Mouse (Mus musculus): ENCODE results near the gene Tial1.

Gene Tial1

DNA sequence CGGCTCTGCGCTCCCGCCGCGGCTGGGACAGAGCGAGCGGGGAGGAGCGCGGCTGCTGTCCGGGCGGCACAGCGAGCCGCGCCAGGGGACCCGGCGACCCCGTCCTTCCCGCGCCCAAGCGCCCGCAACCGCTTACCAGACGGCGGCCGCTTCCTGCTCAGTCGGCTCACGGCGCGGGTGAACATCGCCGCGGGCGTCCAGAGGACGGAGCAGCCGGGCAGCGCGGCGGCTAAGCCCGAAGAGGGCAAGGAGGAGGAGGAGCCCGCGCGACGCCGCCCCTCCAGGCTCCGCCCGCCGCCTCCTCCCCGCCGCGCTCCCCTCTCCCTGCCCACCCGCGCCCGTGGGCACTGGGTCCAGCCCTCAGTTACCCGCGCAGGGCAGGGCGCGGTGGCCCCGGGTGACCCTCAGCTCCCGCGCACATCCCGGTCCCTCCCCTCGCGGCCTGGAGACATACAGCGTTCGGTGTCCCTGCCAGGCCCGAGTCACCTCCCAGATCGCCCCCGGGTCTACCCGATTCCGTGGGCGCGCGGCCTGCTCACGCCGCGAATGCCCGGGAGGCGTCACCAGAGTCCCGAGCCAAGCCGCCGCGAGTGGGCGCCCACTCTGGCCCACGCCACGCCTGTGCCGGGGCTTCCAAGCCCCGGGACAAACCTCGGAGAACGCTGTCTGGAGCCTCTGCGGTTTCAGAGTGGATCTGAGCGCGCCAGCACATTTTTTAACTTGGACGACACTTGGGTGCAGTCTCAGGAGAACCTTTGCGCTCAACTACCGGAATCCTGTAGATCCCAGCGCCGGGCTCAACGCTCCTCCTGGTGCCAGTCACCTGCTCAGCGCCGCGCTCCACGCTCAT, 43.4 kb downstream of the Tial1 start, which contains the start of gene Rgs10:
Rgs10 (minus strand) TSS at position 829 of the 850 bp plus-strand sequence.
- in situ Hi-C loops (cut with MboI; ENCODE audit: unreplicated experiment in 2 of 2) = loop anchor here in 1 of 2 experiments (5.0 kb wide), 1 partner anchor 41 kb away; no protein-coding TSS in a partner anchor

DNA sequence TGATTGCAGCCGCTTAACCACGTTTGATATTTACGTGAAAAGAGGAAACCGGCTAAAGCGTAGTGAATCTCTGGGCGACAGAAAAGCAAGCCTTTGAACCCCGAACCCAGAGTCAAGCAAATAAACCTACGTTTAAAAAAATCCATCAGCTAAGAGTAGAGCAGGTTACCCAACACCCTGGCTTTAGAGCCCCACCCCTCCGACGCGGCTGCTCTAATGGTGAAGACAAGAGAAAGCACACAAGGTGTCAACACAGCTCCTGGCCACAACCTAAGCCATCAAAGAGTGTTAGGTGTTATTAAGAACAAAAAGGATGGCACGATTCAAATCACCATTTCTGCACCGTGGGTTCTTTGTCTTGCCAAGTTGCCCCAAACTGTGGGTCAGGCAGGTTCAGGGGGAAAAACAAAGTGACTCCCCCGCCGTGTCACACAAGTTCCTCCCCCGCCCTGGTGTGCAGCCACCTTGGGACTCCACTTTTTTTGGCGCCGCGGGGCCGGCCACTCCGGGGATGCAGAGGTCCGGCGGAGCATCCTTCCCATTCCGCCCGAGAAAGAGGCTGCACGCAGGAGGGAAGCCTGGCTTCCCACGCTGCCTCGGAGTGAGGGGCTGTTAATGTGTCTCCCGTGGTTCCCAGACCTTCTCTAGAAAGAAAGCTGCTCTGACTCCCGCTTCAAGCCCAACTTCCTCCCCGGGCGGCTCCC, 44.1 kb downstream of the Tial1 start:
- in situ Hi-C loops (cut with MboI; ENCODE audit: unreplicated experiment in 2 of 2) = loop anchor here in 1 of 2 experiments (5.0 kb wide), 1 partner anchor 40 kb away; no protein-coding TSS in a partner anchor

DNA sequence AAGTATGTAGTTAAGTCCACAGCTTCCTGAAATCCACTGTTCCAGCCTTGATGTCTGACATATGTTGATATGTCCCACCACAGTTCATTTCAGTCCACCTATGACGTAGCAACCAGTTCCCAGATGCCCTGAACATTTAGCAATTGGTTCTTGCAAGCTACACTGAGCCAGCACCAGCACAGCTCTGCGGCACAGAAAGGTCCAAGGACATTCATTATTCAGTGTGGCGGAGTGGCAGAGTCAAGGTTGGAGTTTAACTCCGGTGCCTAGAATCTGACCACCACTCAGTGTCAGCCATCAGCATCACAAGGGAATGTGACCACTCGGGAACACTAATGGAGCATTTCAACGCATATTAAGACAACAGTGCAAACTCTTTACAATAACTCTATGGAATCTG, 44.9 kb downstream of the Tial1 start:
- in situ Hi-C loops (cut with MboI; ENCODE audit: unreplicated experiment in 2 of 2) = loop anchor here in 1 of 2 experiments (5.0 kb wide), 1 partner anchor 39 kb away; no protein-coding TSS in a partner anchor

DNA sequence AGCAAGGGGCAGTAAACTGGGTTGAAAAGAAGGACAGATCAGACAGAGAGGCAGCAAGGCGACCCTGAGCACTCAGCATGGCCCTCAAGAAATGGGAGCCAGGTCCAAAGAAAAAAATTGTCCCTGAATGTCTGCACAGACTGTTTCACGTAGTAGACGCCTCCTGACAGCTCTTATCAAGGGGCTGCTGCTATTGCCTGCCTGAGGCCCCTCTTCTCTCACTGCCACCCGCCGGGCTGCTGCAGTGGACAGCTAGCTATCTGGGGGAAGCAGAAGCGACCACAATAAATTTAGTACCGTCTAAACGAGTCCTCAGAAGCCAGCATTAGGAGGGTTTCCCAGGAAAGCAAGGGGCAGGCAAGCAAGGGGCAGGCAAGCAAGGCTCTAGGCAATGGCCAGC, 47.1 kb downstream of the Tial1 start:
- in situ Hi-C loops (cut with MboI; ENCODE audit: unreplicated experiment in 2 of 2) = no loop called here

DNA sequence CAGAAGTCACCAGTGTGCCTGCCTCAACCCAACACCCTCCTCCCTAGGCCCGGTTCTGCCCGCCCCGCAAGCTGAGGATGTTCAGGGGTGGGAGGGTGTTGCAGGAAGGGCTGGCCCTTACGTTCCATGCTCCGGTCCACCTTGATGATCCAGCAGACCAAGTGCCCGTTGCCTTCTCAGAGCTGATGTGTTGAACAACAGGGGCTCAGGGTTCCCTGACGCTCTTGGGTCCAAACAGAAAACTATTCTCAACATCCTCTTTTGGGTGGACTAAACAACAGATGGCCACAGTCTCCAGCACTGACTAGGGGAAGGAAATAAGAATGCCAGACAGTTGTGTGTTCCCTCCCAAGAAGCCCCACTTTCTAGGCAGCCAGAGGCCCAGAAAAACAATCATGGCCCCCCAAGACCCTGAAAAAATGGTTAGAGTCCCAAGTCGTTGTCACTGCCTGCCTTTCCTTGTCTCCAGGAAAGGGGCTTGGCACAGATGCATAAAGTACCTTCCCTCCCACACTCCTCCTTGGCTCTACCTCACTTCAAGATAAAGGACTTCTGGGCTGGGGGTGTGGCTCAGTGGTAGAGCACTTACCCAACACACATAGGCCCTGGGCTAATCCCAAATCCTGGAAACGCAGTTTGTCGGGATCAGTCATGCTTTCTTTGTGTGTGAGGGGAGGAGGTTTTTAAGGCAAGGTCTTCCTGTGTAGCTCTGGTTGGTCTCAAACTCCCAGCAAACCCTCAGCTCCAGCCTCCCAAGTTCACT, 49.3 kb downstream of the Tial1 start:
- in situ Hi-C loops (cut with MboI; ENCODE audit: unreplicated experiment in 2 of 2) = no loop called here

DNA sequence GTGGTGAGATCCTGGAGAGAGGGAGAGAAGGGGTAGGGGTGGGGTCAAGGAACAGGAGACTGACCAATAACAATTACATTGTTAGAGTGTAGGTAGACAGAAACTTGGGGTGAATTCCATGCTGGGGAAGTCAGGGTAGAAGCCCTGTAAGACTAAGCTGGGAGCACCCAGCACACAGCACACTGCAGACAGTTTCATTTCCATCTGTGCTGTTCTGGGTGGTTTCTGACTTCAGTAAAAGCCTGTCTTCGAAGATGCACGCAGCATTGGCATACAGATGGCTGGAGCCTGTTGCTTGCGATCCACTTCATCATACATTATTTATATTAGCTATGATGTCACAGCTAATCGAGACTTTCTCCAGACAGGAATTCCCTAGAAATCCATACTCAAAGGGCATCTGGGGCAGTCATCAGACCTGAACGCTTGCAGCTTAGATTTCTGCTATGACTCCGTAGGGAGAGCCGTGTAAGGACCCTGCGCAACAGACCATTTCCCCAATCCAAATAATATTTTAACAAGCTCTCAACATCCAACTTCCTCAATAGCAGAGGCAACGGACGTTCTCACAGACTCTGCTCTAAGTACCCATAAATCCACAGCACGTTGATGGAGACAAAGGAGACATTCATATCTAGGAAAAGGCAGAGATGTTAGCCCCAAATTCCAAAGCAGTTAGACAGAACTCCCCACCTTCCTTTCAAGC, 50.7 kb downstream of the Tial1 start:
- in situ Hi-C loops (cut with MboI; ENCODE audit: unreplicated experiment in 2 of 2) = no loop called here

DNA sequence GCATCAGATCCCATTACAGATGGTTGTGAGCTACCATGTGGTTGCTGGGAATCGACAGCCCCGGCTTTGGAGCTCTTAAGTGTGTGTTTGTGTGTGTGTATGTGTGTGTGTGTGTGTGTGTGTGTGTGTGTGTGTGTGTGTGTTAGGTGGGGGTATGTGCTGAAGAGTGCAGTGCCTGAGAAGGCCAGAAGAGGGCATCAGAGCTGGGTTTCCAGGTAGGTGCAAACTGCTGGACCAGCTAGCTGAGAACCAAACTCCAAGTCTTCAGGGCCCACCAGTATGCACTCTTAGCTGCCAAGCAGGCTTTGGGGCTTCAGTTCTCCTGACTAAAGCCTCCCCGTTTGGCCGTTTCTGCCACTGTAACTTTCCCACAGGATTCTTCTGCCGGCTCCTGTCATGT, 53.3 kb downstream of the Tial1 start:
- in situ Hi-C loops (cut with MboI; ENCODE audit: unreplicated experiment in 2 of 2) = no loop called here

DNA sequence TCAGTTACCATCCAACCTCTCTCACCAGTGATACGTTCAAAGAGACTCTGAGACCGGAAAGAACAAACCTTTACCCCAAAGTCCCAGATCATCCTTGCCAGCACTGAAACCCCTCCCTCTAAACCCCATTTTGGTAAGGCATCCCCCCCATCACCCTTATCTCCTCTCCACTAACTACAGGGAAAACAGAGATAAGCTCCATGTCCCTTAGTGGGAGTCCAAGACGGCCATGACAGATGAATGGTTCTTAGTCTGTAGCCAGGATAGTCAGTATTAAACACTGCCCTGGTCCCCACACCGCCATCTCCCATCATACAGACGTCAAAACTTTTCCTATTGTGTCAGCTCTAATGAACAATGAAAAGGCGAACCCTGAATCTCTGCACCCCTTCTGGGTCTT, 57.5 kb downstream of the Tial1 start:
- in situ Hi-C loops (cut with MboI; ENCODE audit: unreplicated experiment in 2 of 2) = no loop called here

DNA sequence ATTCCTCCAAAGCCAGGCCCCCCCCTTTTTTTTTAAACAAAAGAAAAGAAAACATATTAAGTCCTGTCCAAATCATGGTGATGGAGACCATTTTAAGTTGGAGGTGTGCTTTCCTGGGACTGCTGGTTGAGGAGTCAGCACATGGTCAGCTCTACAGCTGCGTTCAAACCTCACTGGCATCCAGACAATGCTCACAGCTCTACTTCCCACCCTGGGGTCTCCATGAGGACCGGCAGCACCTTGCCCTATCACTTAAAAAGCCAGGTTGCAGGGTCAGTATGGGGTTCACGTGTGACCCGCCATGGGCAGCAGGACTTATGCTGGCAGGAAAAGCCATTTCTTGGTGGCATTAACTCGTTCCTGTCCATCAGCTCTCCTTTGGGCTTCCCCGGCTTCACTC, 57.9 kb downstream of the Tial1 start:
- in situ Hi-C loops (cut with MboI; ENCODE audit: unreplicated experiment in 2 of 2) = no loop called here

DNA sequence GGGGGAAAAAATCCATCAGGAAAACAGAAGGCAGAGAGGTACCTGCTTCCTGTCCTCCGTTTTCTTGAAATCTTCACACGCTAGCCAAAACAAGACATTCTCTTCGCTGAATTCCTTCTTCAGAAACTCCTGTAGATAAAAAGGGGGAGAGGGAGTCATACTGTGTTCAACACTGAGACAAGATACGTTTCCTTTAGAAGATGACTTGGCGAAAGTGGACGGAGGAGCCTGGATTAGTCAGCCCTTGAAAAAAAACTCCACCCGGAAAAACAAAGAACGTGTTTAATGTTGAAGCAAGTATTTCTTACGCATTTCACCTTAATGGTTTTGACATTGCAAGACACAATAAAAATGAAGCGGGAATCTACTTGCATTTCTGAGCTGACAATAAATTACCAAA, 58.4 kb downstream of the Tial1 start:
- in situ Hi-C loops (cut with MboI; ENCODE audit: unreplicated experiment in 2 of 2) = no loop called here

DNA sequence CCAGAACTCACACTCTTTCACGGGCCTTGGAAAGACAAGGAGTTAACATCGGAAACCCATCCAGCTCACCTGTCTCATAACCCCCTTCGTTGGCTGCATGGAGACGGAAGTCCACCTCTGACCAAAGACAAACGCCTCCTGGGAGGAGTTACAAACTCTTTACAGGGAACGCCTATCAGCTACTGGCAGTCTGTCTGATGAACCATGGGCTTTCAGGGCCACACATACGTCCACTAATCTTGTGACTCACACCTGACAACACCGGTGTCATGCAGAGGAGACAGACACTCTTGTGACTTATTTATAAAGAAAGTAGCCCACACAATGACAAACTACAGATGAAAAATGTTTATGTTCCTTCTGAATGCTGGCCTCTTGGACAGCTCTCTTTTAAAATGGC, 58.9 kb downstream of the Tial1 start:
- in situ Hi-C loops (cut with MboI; ENCODE audit: unreplicated experiment in 2 of 2) = no loop called here

DNA sequence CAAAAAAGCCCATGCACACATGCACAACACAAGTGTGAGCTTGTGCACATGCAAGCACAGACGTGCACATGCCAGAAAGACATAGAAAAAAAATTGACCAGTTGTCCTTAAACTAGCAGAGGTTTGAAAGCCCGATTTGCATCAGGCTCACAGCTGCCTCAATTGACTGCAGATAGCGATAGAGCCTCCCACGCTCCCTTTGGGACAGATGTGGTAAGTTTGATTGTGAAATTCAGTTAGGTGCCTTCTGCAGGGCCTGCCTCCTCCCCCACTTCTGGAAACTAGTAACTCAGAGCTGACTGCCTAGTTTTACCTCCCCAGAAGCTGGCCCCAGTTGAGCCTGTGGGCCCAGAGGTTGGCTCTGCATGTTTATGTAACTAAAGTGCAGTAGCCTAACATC, 62.9 kb downstream of the Tial1 start:
- in situ Hi-C loops (cut with MboI; ENCODE audit: unreplicated experiment in 2 of 2) = no loop called here

DNA sequence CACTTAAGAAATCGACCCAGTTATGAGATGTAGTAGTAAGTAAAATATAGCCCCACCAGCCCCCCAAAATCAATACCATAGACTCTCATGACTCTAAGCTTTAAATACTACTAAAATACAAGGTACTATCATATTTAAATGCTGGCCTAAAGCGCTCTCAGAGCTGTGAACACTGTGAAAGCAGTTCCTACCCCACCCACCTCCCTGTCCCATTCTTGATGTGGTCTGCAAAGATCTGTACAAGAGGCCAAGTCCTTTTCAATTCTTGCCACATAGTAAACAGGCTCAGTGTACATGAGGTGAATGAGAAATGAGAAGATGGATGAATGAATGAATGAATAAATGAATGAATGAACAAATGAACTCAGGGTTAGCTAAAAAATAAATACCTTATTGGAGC, 64.5 kb downstream of the Tial1 start:
- in situ Hi-C loops (cut with MboI; ENCODE audit: unreplicated experiment in 2 of 2) = no loop called here

DNA sequence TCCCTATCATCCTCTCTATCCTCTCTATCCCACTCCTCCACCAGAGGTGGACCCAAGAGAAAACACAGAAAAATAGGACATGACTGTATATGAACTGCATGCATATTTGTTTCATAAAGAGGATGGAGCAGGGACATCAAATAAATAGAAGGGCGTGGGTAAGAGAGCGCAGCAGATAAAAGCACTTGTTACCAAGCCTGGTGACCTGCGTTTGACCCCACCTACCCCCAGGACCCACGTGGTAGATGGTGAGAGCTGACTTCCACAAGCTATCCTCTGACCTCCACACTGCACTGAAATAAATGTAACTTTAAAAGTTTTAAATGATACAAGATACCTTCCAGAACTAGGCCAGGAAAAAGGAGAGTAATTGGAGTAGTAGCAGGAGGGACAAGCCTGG, 67.8 kb downstream of the Tial1 start:
- in situ Hi-C loops (cut with MboI; ENCODE audit: unreplicated experiment in 2 of 2) = no loop called here

DNA sequence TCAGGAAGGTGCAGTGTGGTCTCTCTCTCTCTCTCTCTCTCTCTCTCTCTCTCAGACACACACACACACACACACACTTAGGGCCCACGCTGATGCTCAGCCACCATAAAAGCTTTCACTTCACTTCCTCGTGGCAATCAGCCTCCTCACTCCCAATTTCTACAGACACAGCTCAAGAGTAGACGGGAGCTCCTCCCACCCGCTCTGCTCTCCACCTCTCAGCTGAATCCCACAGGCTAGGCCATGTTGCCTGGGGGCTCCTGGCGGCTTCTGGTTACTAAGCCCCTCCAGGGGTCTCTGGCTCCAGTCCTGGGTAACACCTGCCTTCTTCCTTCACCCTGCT, 68.6 kb downstream of the Tial1 start:
- in situ Hi-C loops (cut with MboI; ENCODE audit: unreplicated experiment in 2 of 2) = no loop called here

DNA sequence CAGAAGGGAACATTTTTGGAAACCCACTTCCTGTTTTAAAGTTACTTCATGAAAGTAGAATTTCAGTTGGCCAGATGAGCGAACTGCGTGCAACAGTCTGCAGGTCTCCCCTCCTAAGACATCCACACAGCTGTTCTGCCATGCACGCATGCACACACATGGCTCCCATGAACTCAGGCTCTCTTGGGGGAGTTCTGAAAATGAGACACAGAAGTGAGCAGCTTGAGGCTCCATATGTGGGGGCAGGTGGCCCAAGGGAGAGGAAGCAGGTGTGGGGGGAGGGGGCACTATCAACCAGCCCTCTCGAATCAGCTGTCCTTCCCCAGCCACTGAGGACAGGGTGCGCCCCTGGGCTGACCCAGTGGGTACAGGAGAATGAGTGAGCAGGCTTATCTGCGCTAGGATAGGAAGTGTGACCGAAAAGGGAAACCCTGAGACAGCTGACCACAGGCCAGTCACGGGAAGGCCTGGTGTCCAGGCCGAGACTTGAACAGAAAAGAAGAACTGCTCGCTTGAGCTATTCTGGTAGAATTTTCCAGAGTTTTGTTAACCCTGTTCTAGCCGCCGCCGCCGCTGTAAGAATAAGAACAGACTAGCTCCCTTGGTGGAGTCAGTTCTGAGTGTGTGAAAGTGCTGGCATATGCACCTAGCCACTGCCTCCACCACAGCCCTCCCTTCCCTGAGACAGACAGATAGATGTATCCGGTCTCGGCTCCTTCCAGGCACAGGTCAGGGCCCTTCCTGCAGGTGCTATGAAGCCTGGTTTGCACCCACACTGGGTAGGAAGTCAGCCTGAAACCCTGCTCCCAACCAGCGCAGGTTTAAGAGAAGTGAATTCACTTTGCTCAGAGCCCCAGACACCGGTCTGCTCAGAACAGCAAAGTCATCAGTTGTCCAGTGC, 69.2 kb downstream of the Tial1 start:
- in situ Hi-C loops (cut with MboI; ENCODE audit: unreplicated experiment in 2 of 2) = no loop called here

DNA sequence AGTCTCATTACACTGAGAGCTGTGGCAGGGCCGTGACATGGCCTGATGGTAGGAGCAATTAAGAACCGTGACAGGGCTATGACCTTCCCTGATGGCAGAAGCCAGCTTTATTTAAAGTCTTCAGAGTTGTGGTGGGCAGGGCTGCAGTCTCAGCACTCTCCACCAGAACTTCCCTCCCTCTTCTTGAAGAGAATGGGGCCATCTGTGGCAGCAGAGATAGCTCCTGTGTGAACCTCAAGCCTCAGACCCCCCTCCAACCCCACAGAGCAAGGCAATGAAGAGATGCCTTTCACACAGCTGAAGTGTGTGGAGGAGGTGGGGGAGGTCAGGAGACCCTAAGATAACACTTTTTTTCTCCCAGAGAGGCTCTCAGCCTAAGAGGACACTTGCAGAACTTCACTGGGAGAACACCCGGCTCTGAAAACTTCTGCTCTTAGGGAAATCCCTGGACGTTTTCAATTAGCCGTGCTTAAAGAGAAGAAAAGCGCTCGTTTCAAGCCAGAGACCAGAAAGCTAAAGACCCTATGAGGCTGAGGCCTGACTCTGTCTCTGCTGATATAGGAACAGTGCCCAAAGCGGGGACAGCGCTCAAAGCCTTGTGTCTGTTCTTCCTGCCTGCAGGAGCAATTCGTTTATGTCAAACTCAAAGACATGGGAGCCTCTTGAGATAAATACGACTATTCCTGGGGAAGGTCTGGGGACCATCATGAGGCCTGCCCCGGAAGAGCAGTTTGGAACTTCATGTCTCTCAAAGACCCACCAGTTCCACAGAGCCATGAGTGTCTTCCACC, 70.1 kb downstream of the Tial1 start:
- in situ Hi-C loops (cut with MboI; ENCODE audit: unreplicated experiment in 2 of 2) = no loop called here

Data from v-Abl transformed pro-B cells (cell line).